Mouse (Mus musculus) midbrain, embryonic 13.5 days (tissue): ENCODE data around the gene 4930426L09Rik. TPM values are rescaled to one million over a fixed set of nuclear protein-coding genes. Genes with fewer than 3 reads are reported as not detected.

Experiments
- ATAC-seq: fragments of 200-750 bp; cut with Nextera tagmentation; 2 replicates; pipeline ENCODE4 v1.8.0; 2017; ENCODE audit warnings: mild to moderate bottlenecking, moderate TSS enrichment, moderate library complexity
- H3K27ac ChIP-seq: fragments of 300-500 bp; sonication (generic); 2 replicates; pipeline ENCODE4 v1.5.1; 2015; ENCODE audit warnings: inconsistent platforms, mild to moderate bottlenecking, moderate library complexity
- H3K27me3 ChIP-seq: fragments of 300-500 bp; sonication (generic); 2 replicates; pipeline ENCODE4 v1.6.1; 2015; ENCODE audit warnings: mild to moderate bottlenecking, inconsistent platforms
- H3K36me3 ChIP-seq: fragments of 300-500 bp; sonication (generic); 2 replicates; pipeline ENCODE4 v1.6.1; 2015; ENCODE audit warnings: mild to moderate bottlenecking, inconsistent platforms
- H3K4me1 ChIP-seq: fragments of 300-500 bp; sonication (generic); replicated peaks from 2 replicates; pipeline ENCODE4 v1.6.1; 2015; ENCODE audit warnings: inconsistent platforms
- H3K4me2 ChIP-seq: fragments of 300-500 bp; sonication (generic); replicated peaks from 2 replicates; pipeline ENCODE4 v1.6.1; 2015; ENCODE audit warnings: moderate library complexity, mild to moderate bottlenecking, inconsistent platforms
- H3K4me3 ChIP-seq: fragments of 300-500 bp; sonication (generic); replicated peaks from 2 replicates; pipeline ENCODE4 v1.5.1; 2015; ENCODE audit warnings: mild to moderate bottlenecking, inconsistent platforms
- H3K9ac ChIP-seq: fragments of 300-500 bp; sonication (generic); replicated peaks from 2 replicates; pipeline ENCODE4 v1.6.1; 2015; ENCODE audit warnings: mild to moderate bottlenecking, inconsistent platforms
- H3K9me3 ChIP-seq: fragments of 300-500 bp; sonication (generic); 2 replicates; pipeline ENCODE4 v1.6.1; 2016; ENCODE audit warnings: mild to moderate bottlenecking, inconsistent platforms
- WGBS: fragments of 180-500 bp; shearing (Covaris S2); methylation state at CpG from one replicate; pipeline ENCODE4 v1.1.7; 2015; 5-methylcytosine and 5-hydroxymethylcytosine counted together
- polyA plus RNA-seq: library from polyadenylated mRNA; unstranded; fragments of >200 nt; fragmentation: Nextera tagmentation; extraction: Ambion mirVana; gene quantifications from 2 replicates; pipeline ENCODE4 v1.2.1, GENCODE M21; 2015

4930426L09Rik gene
- polyA plus RNA-seq, 1 experiment from 2014 or later = 0.32 TPM

DNA sequence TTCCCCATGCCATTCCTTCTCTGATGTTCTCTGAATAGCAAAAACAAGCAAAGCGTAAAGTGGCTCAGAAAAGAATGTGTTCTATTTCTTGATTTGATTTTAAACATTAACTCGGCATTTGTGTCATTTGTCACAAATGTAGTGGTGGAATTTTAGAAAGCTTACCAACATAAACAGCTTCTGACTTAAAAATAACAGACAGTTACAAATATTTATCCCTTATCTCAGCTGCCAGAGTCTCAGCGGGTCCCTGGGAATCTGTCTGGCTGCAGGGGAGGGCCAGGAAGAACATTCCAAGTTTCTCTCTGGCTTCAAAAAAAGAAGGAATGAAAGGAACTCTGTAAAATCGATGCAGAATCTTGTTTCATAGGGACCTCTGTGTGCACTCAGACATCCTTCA is 39.3 kb downstream of the 4930426L09Rik start:
- no peak overlapping the region for H3K4me3 ChIP-seq
- no peak for ATAC-seq
- no peaks in the 10 kb centered on the region for H3K36me3 ChIP-seq
- H3K4me1 ChIP-seq = no peaks in the 10 kb centered on the region
- no peak overlapping the region for H3K4me2 ChIP-seq
- H3K9me3 ChIP-seq = no peaks in the 10 kb centered on the region
- no peak overlapping the region for H3K27ac ChIP-seq
- 79% methylated on average over 4 of the region's 4 CpGs for WGBS
- H3K27me3 ChIP-seq = no peaks in the 10 kb centered on the region
- no peak overlapping the region for H3K9ac ChIP-seq

DNA sequence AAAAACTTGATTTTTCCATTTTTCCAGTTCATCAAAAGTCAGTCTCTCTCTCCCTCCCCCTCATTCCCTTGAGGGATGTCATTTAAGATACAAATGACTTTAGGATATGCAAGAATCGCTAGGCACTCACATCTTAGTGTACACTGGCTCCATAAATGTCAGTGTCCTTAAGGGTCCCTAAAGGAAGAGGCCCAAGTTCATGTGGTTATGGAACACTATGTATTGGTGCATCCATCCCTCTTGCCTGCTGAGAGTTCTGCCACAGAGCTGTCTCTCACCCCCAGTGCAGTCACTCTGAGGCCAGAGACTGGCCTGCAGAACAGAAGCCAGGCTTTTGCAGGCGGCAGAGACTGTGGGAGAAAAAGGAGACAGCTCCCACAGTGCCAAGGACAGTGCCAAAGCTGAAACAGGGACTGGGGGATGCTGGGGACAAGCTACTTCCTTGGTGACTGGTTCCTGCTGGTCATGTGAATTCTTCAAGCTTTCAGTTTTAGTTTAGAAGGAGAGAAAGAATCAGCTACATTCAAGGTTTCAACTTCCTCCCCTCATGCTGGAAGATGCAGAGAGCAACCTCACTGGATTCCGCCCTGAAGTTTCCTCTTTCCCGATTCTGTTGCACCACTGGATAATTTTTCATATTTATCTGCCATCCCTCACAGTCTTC is 39.9 kb downstream of the 4930426L09Rik start:
- Histone ChIP-seq H3K9me3 (no peaks in the 10 kb centered on the region), H3K4me2 (no peak overlapping the region), H3K9ac (no peak overlapping the region), H3K27ac (no peak overlapping the region), H3K27me3 (no peaks in the 10 kb centered on the region), H3K36me3 (no peaks in the 10 kb centered on the region), H3K4me3 (no peak overlapping the region), H3K4me1 (no peaks in the 10 kb centered on the region)
- 77% methylated on average over 4 of the region's 4 CpGs for WGBS
- ATAC-seq = no peak

DNA sequence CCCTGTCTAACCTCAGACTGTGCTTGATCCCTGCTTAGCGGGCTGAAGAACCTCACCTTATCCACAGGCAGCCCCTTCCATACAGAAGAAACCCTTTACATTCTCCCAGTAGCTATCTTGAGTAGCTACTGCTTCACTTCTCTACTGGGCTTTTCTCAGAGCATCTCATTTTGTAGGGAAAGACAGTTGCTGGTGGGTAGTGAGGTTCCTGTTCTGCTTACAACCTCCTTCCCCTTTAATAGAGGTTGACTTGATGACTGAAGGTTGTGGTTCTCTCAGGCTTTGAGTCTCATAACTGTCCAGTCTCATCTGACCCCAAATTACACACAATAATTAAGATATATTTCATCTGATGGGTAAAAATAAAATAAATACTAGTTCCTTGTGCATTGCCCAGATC is 50.1 kb downstream of the 4930426L09Rik start:
- Histone ChIP-seq H3K4me2 (no peak overlapping the region), H3K4me1 (no peaks in the 10 kb centered on the region), H3K27ac (no peak overlapping the region), H3K9ac (no peak overlapping the region), H3K9me3 (no peaks in the 10 kb centered on the region), H3K36me3 (no peaks in the 10 kb centered on the region), H3K4me3 (no peak overlapping the region), H3K27me3 (no peaks in the 10 kb centered on the region)
- ATAC-seq = no peak
- WGBS = 92% methylated on average over 1 of the region's 1 CpGs

DNA sequence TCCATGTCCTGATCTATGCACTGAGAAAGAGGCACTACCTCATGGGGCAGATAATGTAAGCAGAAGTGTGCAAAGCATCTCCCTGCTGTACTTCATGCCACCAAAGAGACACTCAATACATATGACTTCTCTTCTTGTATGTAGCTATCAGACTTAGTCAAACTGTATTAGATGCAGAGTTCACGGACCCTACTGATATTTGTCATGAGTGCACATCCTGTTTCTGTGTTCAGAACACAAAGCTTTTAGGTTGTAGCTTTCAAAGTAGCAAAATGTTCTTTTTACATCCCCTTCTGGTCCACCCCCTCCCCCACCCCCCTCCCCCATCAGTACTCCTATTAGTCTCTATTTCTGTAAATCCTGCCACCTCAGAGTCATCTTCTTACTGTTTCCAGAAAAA is 51.2 kb downstream of the 4930426L09Rik start:
- Histone ChIP-seq H3K27me3 (no peaks in the 10 kb centered on the region), H3K9ac (no peak overlapping the region), H3K4me3 (no peak overlapping the region), H3K4me2 (no peak overlapping the region), H3K27ac (no peak overlapping the region), H3K36me3 (no peaks in the 10 kb centered on the region), H3K4me1 (no peaks in the 10 kb centered on the region), H3K9me3 (no peaks in the 10 kb centered on the region)
- no peak for ATAC-seq
- 94% methylated on average over 1 of the region's 1 CpGs for WGBS

Other genes starting within 250 kb of the 4930426L09Rik start
- gene Pip4k2a, start 217 bp upstream of the 4930426L09Rik start, polyA plus RNA-seq = 8.0 and 8.3 TPM in 2 replicates
- gene Armc3, start 201.0 kb downstream of the 4930426L09Rik start, polyA plus RNA-seq = 0.90 and 1.7 TPM in 2 replicates